Mouse (Mus musculus) monocyte, adult 5-6 weeks (primary cell): ENCODE measurements around the gene Stambpl1. TPM values are rescaled to one million over a fixed set of nuclear protein-coding genes. Genes with fewer than 3 reads are reported as not detected.

Experiments used
- ATAC-seq: fragments of 153-309, 156-312 bp; replicated peaks from 2 replicates; pipeline ENCODE4 v1.8.0; 2017; ENCODE audit warnings: mild to moderate bottlenecking; ENCODE audit not compliant: low TSS enrichment, insufficient number of reproducible peaks, severe bottlenecking, poor library complexity, low FRiP score
- total RNA-seq: library from RNA; stranded (forward); fragments of 200-1000, 200-491, 200-594 nt; gene quantifications from 3 replicates; pipeline ENCODE4 v1.2.3, GENCODE M21; 2017

The Stambpl1 gene
- total RNA-seq, 1 experiment from 2014 or later = 9.1 TPM

GRCm38 (mm10) chr19:34262273-34262974, 70.4 kb downstream of the Stambpl1 start:
- ATAC-seq = peak; percentile 79

- ATAC-seq = no peak
Observed at GRCm38 (mm10) chr19:34265604-34266193, 73.7 kb downstream of the Stambpl1 start.

- ATAC-seq = no peak
Observed at GRCm38 (mm10) chr19:34268991-34269390, 77.0 kb downstream of the Stambpl1 start.

GRCm38 (mm10) chr19:34270106-34270726, 78.2 kb downstream of the Stambpl1 start:
- ATAC-seq = peak; percentile 84

GRCm38 (mm10) chr19:34270824-34271464, 78.9 kb downstream of the Stambpl1 start:
- ATAC-seq = no peak

- no peak for ATAC-seq
Observed at GRCm38 (mm10) chr19:34273073-34273472, 81.0 kb downstream of the Stambpl1 start.

GRCm38 (mm10) chr19:34278078-34278477, 86.0 kb downstream of the Stambpl1 start:
- no peak for ATAC-seq

- ATAC-seq = no peak
Observed at GRCm38 (mm10) chr19:34283614-34284013, 91.6 kb downstream of the Stambpl1 start.

GRCm38 (mm10) chr19:34284383-34284782, 92.4 kb downstream of the Stambpl1 start:
- ATAC-seq = 0 out of 2 replicates have a peak, but pooled peaks have one; percentile 22

- ATAC-seq = no peak
Observed at GRCm38 (mm10) chr19:34284826-34285225, 92.8 kb downstream of the Stambpl1 start.

GRCm38 (mm10) chr19:34287221-34287620, 95.2 kb downstream of the Stambpl1 start:
- no peak for ATAC-seq

GRCm38 (mm10) chr19:34287656-34288415, 95.8 kb downstream of the Stambpl1 start:
- ATAC-seq = no peak

- no peak for ATAC-seq
Observed at GRCm38 (mm10) chr19:34288696-34289095, 96.7 kb downstream of the Stambpl1 start.

Other genes starting within 250 kb of the Stambpl1 start
- not detected in 3 replicates for gene Lipf, start 231.0 kb upstream of the Stambpl1 start, total RNA-seq
- gene Lipk, start 183.9 kb upstream of the Stambpl1 start, total RNA-seq = not detected in 3 replicates
- not detected in 3 replicates for gene Lipn, start 124.9 kb upstream of the Stambpl1 start, total RNA-seq
- gene Lipm, start 91.3 kb upstream of the Stambpl1 start, total RNA-seq = not detected in 3 replicates
- gene Ankrd22, start 26.2 kb upstream of the Stambpl1 start, total RNA-seq = not detected in 3 replicates
- gene Acta2, start 63.4 kb downstream of the Stambpl1 start, total RNA-seq = 1.9 TPM in 1 of 3 replicates, not detected in the others
- gene Fas, start 98.4 kb downstream of the Stambpl1 start, total RNA-seq = 13.9 to 25.4 TPM (median 24.3 TPM) in 3 replicates